Mouse (Mus musculus) midbrain, embryonic 11.5 days (tissue): Measurements from ENCODE around the gene 2810004N23Rik. TPM values are rescaled to one million over a fixed set of nuclear protein-coding genes. Genes with fewer than 3 reads are reported as not detected.

Source experiments
- ATAC-seq: fragments of 200-750 bp; cut with Nextera tagmentation; 2 replicates; pipeline ENCODE4 v1.8.0; 2017; ENCODE audit warnings: moderate TSS enrichment, moderate library complexity; ENCODE audit not compliant: low FRiP score
- DNase-seq: peaks from one replicate; pipeline ENCODE4 v3.0.0; 2015; ENCODE audit warnings: low spot score; ENCODE audit errors: missing footprints
- H3K27ac ChIP-seq: fragments of 300-500 bp; sonication (generic); 2 replicates; pipeline ENCODE4 v1.5.1; 2014; ENCODE audit warnings: low read depth, low read length
- H3K27me3 ChIP-seq: fragments of 300-500 bp; sonication (generic); 2 replicates; pipeline ENCODE4 v1.6.1; 2014; ENCODE audit warnings: mild to moderate bottlenecking, low read length, moderate library complexity, mixed read lengths; ENCODE audit not compliant: control insufficient read depth, insufficient read depth
- H3K36me3 ChIP-seq: fragments of 300-500 bp; sonication (generic); 2 replicates; pipeline ENCODE4 v1.6.1; 2014; ENCODE audit warnings: mild to moderate bottlenecking, low read length, moderate library complexity, mixed read lengths; ENCODE audit not compliant: control insufficient read depth, insufficient read depth
- H3K4me1 ChIP-seq: fragments of 300-500 bp; sonication (generic); 2 replicates; pipeline ENCODE4 v1.6.1; 2014; ENCODE audit warnings: low read length; ENCODE audit not compliant: control insufficient read depth, insufficient read depth
- H3K4me2 ChIP-seq: fragments of 300-500 bp; sonication (generic); 2 replicates; pipeline ENCODE4 v1.6.1; 2014; ENCODE audit warnings: mild to moderate bottlenecking, moderate library complexity
- H3K4me3 ChIP-seq: fragments of 300-500 bp; sonication (generic); 2 replicates; pipeline ENCODE4 v1.5.1; 2014; ENCODE audit warnings: low read depth, low read length
- H3K9ac ChIP-seq: fragments of 300-500 bp; sonication (generic); 2 replicates; pipeline ENCODE4 v1.6.1; 2014; ENCODE audit warnings: low read length
- H3K9me3 ChIP-seq: fragments of 300-500 bp; sonication (generic); 2 replicates; pipeline ENCODE4 v1.6.1; 2016; ENCODE audit warnings: low read length; ENCODE audit not compliant: control insufficient read depth
- WGBS: fragments of 180-500 bp; shearing (Covaris S2); extraction: QIAGEN DNeasy Blood & Tissue Kit; methylation state at CpG from one replicate; pipeline ENCODE4 v1.1.7; 2014; 5-methylcytosine and 5-hydroxymethylcytosine counted together
- polyA plus RNA-seq: library from polyadenylated mRNA; unstranded; fragments of >200 nt; fragmentation: Nextera tagmentation; extraction: Ambion mirVana; gene quantifications from 2 replicates; pipeline ENCODE4 v1.2.1, GENCODE M21; 2014

The 2810004N23Rik gene
- polyA plus RNA-seq, 1 experiment from 2014 or later = 40.6 TPM

DNA sequence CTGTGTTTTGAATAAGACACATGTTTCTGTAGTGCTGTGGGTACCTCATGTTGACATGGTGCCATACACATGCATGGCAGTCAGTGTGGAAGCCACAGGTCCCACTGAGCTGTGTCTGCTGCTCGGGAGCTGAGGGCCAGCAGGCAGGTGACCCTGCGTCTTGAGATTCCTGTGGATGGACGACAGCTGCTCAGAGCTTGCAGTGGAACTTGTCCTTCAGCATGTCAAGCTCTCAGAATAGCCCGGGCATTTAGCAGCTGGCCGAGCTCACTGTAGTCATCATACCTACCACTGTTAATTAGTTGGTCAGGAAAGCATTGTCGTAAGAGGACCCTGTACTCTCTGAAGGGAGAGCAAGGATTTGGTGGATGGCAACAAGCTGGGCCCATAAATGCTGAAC lies 6.8 kb upstream of the 2810004N23Rik start:
- Histone ChIP-seq H3K36me3 (peaks cover 18% of the 10 kb centered on the region), H3K9me3 (no peaks in the 10 kb centered on the region), H3K4me2 (no peak overlapping the region), H3K27me3 (no peaks in the 10 kb centered on the region), H3K27ac (no peak overlapping the region), H3K4me1 (no peaks in the 10 kb centered on the region), H3K4me3 (no peak overlapping the region), H3K9ac (no peak overlapping the region)
- WGBS = 88% methylated on average over 6 of the region's 6 CpGs
- DNase-seq (no peak), ATAC-seq (no peak)

DNA sequence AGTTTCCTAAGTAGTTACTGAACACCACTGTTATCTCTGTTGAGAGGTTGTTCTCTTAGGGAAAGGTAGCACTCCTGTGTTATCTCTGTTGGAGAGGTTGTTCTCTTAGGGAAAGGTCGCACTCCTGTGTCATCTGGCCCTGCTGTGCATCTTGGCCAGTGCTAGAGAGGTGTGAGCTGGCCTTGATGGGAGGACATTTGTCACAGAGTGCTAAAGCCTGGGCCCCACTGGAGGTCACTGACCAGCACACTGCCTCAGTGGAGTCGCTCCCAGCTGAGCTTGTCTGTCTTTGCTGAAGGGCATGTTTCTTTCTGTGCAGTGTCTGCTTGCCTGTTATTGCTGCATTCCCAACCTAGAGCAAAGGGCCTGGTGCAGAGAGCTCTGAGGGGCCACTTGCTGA lies 4.2 kb upstream of the 2810004N23Rik start:
- Histone ChIP-seq H3K27ac (no peak overlapping the region), H3K9ac (no peak overlapping the region), H3K4me2 (no peak overlapping the region), H3K4me3 (no peak overlapping the region), H3K9me3 (no peaks in the 10 kb centered on the region), H3K4me1 (peaks cover 6% of the 10 kb centered on the region), H3K36me3 (peaks cover 7% of the 10 kb centered on the region), H3K27me3 (no peaks in the 10 kb centered on the region)
- ATAC-seq = no peak
- no peak for DNase-seq
- WGBS = 80% methylated on average over 2 of the region's 2 CpGs

DNA sequence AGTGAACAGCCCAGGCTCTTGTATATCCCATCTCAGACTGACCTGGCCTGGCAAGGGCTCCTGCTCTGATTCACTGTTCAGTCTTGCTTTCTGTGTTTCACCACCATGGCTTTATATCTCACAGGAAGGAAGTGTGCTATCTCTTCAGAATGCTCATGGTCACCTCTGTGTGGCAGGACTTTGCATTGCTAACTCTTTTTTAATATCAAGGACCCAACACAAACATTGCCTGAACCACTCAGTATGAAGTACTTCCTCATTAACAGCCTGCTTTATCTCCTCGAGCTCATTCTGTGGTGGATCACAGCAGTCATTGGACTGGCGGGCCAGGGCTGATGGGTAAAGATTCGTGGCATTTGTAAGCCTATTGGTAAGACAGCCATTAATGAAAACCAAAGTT lies 3.7 kb upstream of the 2810004N23Rik start:
- DNase-seq (no peak), ATAC-seq (no peak)
- Histone ChIP-seq H3K27ac (no peak overlapping the region), H3K4me2 (no peak overlapping the region), H3K27me3 (no peaks in the 10 kb centered on the region), H3K4me1 (peaks cover 6% of the 10 kb centered on the region), H3K9ac (no peak overlapping the region), H3K36me3 (peaks cover 3% of the 10 kb centered on the region), H3K9me3 (no peaks in the 10 kb centered on the region), H3K4me3 (no peak overlapping the region)
- WGBS = 88% methylated on average over 3 of the region's 3 CpGs

DNA sequence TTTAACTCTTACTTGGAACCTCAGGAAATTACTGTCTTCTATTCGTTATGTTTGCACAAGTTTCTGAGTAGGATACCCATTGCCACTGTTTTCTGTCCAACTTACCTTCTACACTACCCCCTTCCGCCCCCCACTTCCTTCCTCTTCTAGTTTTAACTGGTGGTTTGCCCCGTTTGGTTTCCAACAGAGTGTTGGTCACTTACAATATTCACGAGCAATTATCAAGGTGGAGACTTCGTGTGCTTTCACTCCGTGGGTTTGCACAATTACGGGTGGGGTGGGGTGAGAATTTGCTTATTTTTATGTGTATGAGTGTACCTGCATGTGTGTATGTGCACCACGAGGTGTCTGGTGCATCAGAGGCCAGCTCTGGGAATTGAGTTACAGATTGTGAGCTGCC lies 809 bp upstream of the 2810004N23Rik start:
- Histone ChIP-seq H3K27me3 (no peaks in the 10 kb centered on the region), H3K9ac (peak overlapping the region; percentile 97), H3K9me3 (no peaks in the 10 kb centered on the region), H3K4me2 (peak overlapping the region; percentile 80), H3K27ac (no peak overlapping the region), H3K36me3 (peaks cover 14% of the 10 kb centered on the region), H3K4me1 (peaks cover 6% of the 10 kb centered on the region), H3K4me3 (peak overlapping the region; percentile 90)
- no peak for ATAC-seq
- peak; percentile 85 for DNase-seq
- 26% methylated on average over 8 of the region's 8 CpGs for WGBS

DNA sequence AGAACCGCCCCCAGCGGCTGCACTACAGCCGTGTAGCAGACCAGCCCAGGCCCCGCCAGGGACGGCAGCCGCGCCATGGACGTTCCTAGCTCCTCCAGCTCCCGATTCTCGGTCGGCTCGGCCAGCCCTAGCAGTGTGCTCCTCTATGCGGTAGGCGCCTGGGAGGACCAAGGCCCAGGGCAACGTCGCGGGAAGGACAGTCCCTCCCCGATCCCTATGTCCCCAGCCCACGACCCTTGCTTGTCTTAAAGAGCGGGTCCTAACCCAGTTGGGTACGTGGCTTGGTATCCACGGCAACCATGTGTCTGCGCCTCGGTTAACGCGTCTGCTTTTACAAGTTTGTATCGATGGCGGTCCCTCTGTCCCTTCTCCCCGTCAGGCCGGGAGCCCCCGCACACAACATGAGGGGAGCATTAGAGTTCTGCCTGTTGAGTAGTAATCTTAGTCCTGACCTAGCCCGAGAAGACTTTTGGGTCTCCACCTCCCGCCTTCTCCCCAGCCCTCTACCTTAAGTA lies 300 bp upstream of the 2810004N23Rik start:
- H3K9me3 ChIP-seq = no peaks in the 10 kb centered on the region

DNA sequence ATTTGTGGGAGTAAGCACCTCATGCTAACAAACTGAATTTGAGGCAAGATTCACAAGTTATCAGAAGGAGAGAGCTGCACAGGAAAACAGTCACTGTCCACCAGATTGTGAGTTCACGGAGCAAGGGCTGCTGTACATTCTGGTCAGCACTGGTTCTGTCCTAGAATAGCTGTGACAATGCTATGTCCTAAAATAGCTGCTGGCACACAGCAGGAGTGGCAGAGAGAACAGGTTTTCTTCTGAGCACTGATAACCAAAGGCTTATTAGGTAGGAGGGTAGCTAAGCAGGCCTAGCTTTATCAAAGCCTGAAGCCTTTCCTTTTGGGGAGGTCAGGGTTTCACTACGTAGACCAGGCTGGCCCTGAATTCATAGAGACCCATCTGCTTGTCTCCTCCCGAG lies 2.7 kb downstream of the 2810004N23Rik start:
- 96% methylated on average over 3 of the region's 3 CpGs for WGBS
- H3K9me3 ChIP-seq = no peaks in the 10 kb centered on the region
- no peak overlapping the region for H3K27ac ChIP-seq
- no peaks in the 10 kb centered on the region for H3K27me3 ChIP-seq
- H3K9ac ChIP-seq = no peak overlapping the region
- H3K4me2 ChIP-seq = no peak overlapping the region
- DNase-seq (no peak), ATAC-seq (no peak)
- H3K36me3 ChIP-seq = peaks cover 31% of the 10 kb centered on the region
- peaks cover 6% of the 10 kb centered on the region for H3K4me1 ChIP-seq
- H3K4me3 ChIP-seq = no peak overlapping the region

More for the DNA sequence above, 300 bp upstream of the 2810004N23Rik start:
- no peak for DNase-seq
- 0% methylated on average over 33 of the region's 33 CpGs for WGBS
- peak; percentile 86 for ATAC-seq
- Histone ChIP-seq H3K4me3 (peak overlapping the region; percentile 90), H3K27ac (peak overlapping the region; percentile 77), H3K4me1 (peaks cover 6% of the 10 kb centered on the region), H3K27me3 (no peaks in the 10 kb centered on the region), H3K4me2 (peak overlapping the region; percentile 80), H3K9ac (peak overlapping the region; percentile 97), H3K36me3 (peaks cover 16% of the 10 kb centered on the region)

DNA sequence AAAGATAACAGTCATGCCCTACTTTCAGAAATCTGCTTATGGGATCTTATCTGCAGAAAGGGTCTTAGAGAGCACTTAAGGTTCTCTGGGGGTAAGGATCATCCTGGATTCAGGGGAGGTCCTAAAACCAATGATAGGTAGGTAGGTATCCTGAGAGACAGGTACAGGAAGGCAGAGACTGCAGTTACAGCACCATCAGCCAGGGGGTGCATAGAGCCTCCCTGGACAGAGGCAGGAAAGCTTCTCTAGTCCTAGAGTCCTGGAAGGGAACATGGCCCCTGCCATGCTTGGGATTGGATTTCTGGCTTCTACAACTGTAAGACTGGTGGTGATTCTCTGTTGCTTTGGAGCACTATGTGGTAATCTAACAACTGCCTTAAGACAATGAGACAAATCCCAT lies 3.5 kb downstream of the 2810004N23Rik start:
- DNase-seq (no peak), ATAC-seq (no peak)
- no peak overlapping the region for H3K9ac ChIP-seq
- peaks cover 34% of the 10 kb centered on the region for H3K36me3 ChIP-seq
- no peaks in the 10 kb centered on the region for H3K9me3 ChIP-seq
- no peak overlapping the region for H3K4me2 ChIP-seq
- no peaks in the 10 kb centered on the region for H3K27me3 ChIP-seq
- H3K27ac ChIP-seq = no peak overlapping the region
- no peak overlapping the region for H3K4me3 ChIP-seq
- H3K4me1 ChIP-seq = peaks cover 6% of the 10 kb centered on the region

DNA sequence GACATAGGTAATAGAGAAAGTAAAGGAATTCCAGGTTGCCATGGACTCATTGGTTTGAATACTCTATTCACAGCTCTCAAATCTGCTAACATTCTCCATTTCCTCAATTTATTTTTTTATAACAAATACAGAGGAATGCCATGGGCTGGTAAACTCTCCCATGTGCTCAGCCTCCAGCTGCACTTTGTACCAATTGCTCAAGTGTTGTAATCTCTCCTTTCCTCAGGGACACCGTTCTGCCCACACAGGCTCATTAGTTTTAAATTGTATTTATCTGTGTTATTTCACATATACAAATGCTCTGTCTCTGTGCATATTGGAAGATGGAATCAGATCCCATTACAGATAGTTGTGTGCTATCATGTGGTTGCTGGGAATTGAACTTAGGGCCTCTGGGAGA lies 9.4 kb downstream of the 2810004N23Rik start:
- WGBS = 98% methylated on average over 1 of the region's 1 CpGs
- H3K4me2 ChIP-seq = no peak overlapping the region
- H3K36me3 ChIP-seq = peaks cover 29% of the 10 kb centered on the region

DNA sequence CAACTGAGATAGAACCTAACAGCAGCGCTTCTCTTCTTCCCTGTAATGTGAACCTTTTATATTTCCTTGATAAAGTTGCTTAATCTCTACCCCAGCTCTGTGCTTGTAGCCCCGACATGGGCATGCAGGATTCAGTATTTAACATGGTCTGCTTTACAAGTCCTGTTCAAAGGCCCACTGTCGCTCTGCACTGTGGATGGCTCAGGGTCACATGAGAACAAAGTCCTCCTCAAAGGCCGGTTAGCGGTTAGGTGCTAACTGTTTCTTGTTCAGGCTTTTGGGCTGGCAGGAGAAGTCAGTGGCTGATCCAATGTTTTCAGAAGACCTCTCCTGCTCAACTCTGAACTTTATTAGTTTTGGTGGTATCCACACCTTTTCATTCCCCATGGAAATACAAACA lies 17.3 kb downstream of the 2810004N23Rik start:
- peaks cover 2% of the 10 kb centered on the region; the same call in 1 of the 2 replicates for H3K36me3 ChIP-seq
- H3K9me3 ChIP-seq = no peaks in the 10 kb centered on the region
- no peak overlapping the region for H3K4me3 ChIP-seq
- no peaks in the 10 kb centered on the region for H3K4me1 ChIP-seq
- no peak for DNase-seq
- no peak overlapping the region for H3K27ac ChIP-seq
- 93% methylated on average over 5 of the region's 5 CpGs for WGBS
- no peak overlapping the region for H3K4me2 ChIP-seq
- no peak for ATAC-seq
- no peaks in the 10 kb centered on the region for H3K27me3 ChIP-seq
- H3K9ac ChIP-seq = no peak overlapping the region

More for the DNA sequence above, 9.4 kb downstream of the 2810004N23Rik start:
- peaks cover 4% of the 10 kb centered on the region for H3K9me3 ChIP-seq
- no peaks in the 10 kb centered on the region for H3K27me3 ChIP-seq
- H3K27ac ChIP-seq = no peak overlapping the region
- no peak overlapping the region for H3K4me3 ChIP-seq
- no peaks in the 10 kb centered on the region for H3K4me1 ChIP-seq
- ATAC-seq (no peak), DNase-seq (no peak)
- H3K9ac ChIP-seq = no peak overlapping the region
